Comparison of ENCODE assay signal across 14 mouse cellular contexts in genomic region chr3:95058078-95058477, GRCm38 (mm10). TPM values are rescaled to one million over a fixed set of nuclear protein-coding genes. Genes with fewer than 3 reads are reported as not detected.
DNase-seq lines count a peak whose midpoint lies in the region; ATAC-seq and TF ChIP-seq lines count a peak whose summit lies in the region.
"Had no signal": no experiment of that assay in that cellular context is flagged by ENCODE, and none has a peak within 500 bp of the region (broad histone marks: within the 10 kb centered on the region; RNA-seq: fewer than 3 reads in every experiment).

No protein-coding gene starts in this region.

- TF ChIP-seq CTCF in stomach, postnatal 0 days (IDR thresholded peaks at IDR 0.05; ENCODE audit: low read depth), result no peak
- no peak for TF ChIP-seq CTCF in embryonic fibroblast, embryonic 13.5 days (IDR thresholded peaks at IDR 0.05; ENCODE audit: borderline replicate concordance, insufficient read depth, low read length)
- TF ChIP-seq CTCF in forebrain, postnatal 0 days (IDR thresholded peaks at IDR 0.05; ENCODE audit: low read depth), result no peak

- no peak overlapping the region for H3K4me2 ChIP-seq in stomach, embryonic 15.5 days
- no peak overlapping the region for H3K4me2 ChIP-seq in stomach, postnatal 0 days (replicated peaks; ENCODE audit: low read depth)
- H3K4me2 ChIP-seq in forebrain, postnatal 0 days (ENCODE audit: low read depth), result no peak overlapping the region
- H3K4me2 ChIP-seq: heart, embryonic 15.5 days; liver, embryonic 15.5 days; neural tube, embryonic 12.5 days had no signal

- H3K9ac ChIP-seq in stomach, embryonic 15.5 days, result no peak overlapping the region
- no peak overlapping the region for H3K9ac ChIP-seq in stomach, postnatal 0 days (ENCODE audit: low read length)
- H3K9ac ChIP-seq in forebrain, postnatal 0 days, result no peak overlapping the region
- H3K9ac ChIP-seq: heart, embryonic 15.5 days; liver, embryonic 15.5 days; neural tube, embryonic 12.5 days had no signal

- no peak overlapping the region for H3K4me3 ChIP-seq in stomach, embryonic 15.5 days (replicated peaks)
- H3K4me3 ChIP-seq in stomach, postnatal 0 days (ENCODE audit: low read depth, low read length), result no peak overlapping the region
- H3K4me3 ChIP-seq in embryonic fibroblast, embryonic 13.5 days (ENCODE audit: insufficient read depth, low read length), result no peak overlapping the region
- no peak overlapping the region for H3K4me3 ChIP-seq in forebrain, postnatal 0 days (ENCODE audit: low read depth, low read length)
- H3K4me3 ChIP-seq: heart, embryonic 15.5 days; liver, embryonic 15.5 days; neural tube, embryonic 12.5 days had no signal

- H3K9me3 ChIP-seq in stomach, embryonic 15.5 days, result no peaks in the 10 kb centered on the region
- H3K9me3 ChIP-seq in stomach, postnatal 0 days (ENCODE audit: control insufficient read depth, low read length), result no peaks in the 10 kb centered on the region
- no peaks in the 10 kb centered on the region for H3K9me3 ChIP-seq in forebrain, postnatal 0 days (ENCODE audit: low read length)
- H3K9me3 ChIP-seq: heart, embryonic 15.5 days; liver, embryonic 15.5 days; neural tube, embryonic 12.5 days had no signal

- H3K27me3 ChIP-seq in stomach, embryonic 15.5 days (replicated peaks), result no peaks in the 10 kb centered on the region
- H3K27me3 ChIP-seq in stomach, postnatal 0 days (ENCODE audit: control insufficient read depth, insufficient read depth, low read length), result no peaks in the 10 kb centered on the region
- H3K27me3 ChIP-seq in forebrain, postnatal 0 days (ENCODE audit: insufficient read depth, low read length), result no peaks in the 10 kb centered on the region
- H3K27me3 ChIP-seq: heart, embryonic 15.5 days; liver, embryonic 15.5 days; neural tube, embryonic 12.5 days had no signal

- peaks cover 35% of the 10 kb centered on the region for H3K36me3 ChIP-seq in stomach, embryonic 15.5 days
- peaks cover 15% of the 10 kb centered on the region for H3K36me3 ChIP-seq in stomach, postnatal 0 days (ENCODE audit: control insufficient read depth, insufficient read depth, low read length)
- H3K36me3 ChIP-seq in forebrain, postnatal 0 days (ENCODE audit: insufficient read depth), result peaks cover 54% of the 10 kb centered on the region

- DNase-seq in layer of hippocampus, adult 18-20 months (ENCODE audit: low spot score in 2 of 2), result peak; percentile 38 to 52
- DNase-seq in layer of hippocampus, adult 11-12 months (ENCODE audit: low spot score), result no peak
- DNase-seq in stomach, postnatal 0 days (ENCODE audit: low spot score), result no peak
- no peak for DNase-seq in forebrain, postnatal 0 days
- DNase-seq: adrenal gland, postnatal 36 days; cerebellum, adult 11 months; midbrain, embryonic 14.5 days had no signal

- no peak for TF ChIP-seq POLR2A in embryonic fibroblast, embryonic 13.5 days (IDR thresholded peaks at IDR 0.05; ENCODE audit: low read depth, low read length)

- no peak overlapping the region for H3K27ac ChIP-seq in stomach, embryonic 15.5 days
- no peak overlapping the region for H3K27ac ChIP-seq in stomach, postnatal 0 days (replicated peaks)
- H3K27ac ChIP-seq in embryonic fibroblast, embryonic 13.5 days (ENCODE audit: insufficient read depth, low read length), result peak overlapping the region; percentile 16; the same call in 1 of the 2 replicates
- no peak overlapping the region for H3K27ac ChIP-seq in forebrain, postnatal 0 days (ENCODE audit: low read depth, low read length)
- H3K27ac ChIP-seq: heart, embryonic 15.5 days; kidney, postnatal 0 days; liver, embryonic 15.5 days; neural tube, embryonic 12.5 days had no signal

- H3K4me1 ChIP-seq in stomach, embryonic 15.5 days, result peaks cover 11% of the 10 kb centered on the region
- 0 out of 2 replicates have a peak, but pooled peaks cover 2% of the 10 kb centered on the region for H3K4me1 ChIP-seq in stomach, postnatal 0 days (replicated peaks; ENCODE audit: control insufficient read depth, insufficient read depth)
- H3K4me1 ChIP-seq in embryonic fibroblast, embryonic 13.5 days (ENCODE audit: control insufficient read depth, insufficient read depth, low read length), result peaks cover 12% of the 10 kb centered on the region
- H3K4me1 ChIP-seq in forebrain, postnatal 0 days (ENCODE audit: insufficient read depth), result no peaks in the 10 kb centered on the region
- H3K4me1 ChIP-seq: neural tube, embryonic 12.5 days had no signal

- peak; percentile 34; the same call in 1 of the 2 replicates for ATAC-seq in stomach, embryonic 15.5 days (ENCODE audit: insufficient read depth, low FRiP score, low read depth)
- ATAC-seq in stomach, postnatal 0 days (ENCODE audit: low FRiP score, low TSS enrichment), result no peak
- ATAC-seq in cerebellum, adult (ENCODE audit: insufficient number of reproducible peaks, low FRiP score, low TSS enrichment), result no peak
- ATAC-seq in forebrain, postnatal 0 days, result no peak

- 75% methylated on average over 8 of the region's 8 CpGs for WGBS in stomach, embryonic 15.5 days
- 68% methylated on average over 8 of the region's 8 CpGs for WGBS in stomach, postnatal 0 days
- WGBS in forebrain, postnatal 0 days, result 79% methylated on average over 8 of the region's 8 CpGs

- no peak for TF ChIP-seq EP300 in stomach, postnatal 0 days (optimal IDR thresholded peaks at IDR 0.05)

RNA-seq across cellular contexts. Expression of gene Psmd4, which starts 15.7 kb away (rescaled TPM):
- total RNA-seq in layer of hippocampus, adult 18-20 months (2021), result 100 to 1,000 TPM; 154 to 169 TPM
- 220 and 221 TPM in 2 replicates for polyA plus RNA-seq in stomach, embryonic 15.5 days (2015; fragmentation: Nextera tagmentation; extraction: Ambion mirVana)
- 171 and 175 TPM in 2 replicates for polyA plus RNA-seq in stomach, postnatal 0 days (2015; fragmentation: Nextera tagmentation; extraction: Ambion mirVana)
- polyA plus RNA-seq in embryonic fibroblast, embryonic 13.5 days (2011; ENCODE audit: insufficient read length, low read depth, missing spikeins), result 234 and 248 TPM in 2 replicates
- 203 and 255 TPM in 2 replicates for total RNA-seq in forebrain, postnatal 0 days (2014; rRNA removed)
- polyA plus RNA-seq in forebrain, postnatal 0 days (2015; fragmentation: Nextera tagmentation; extraction: Ambion mirVana), result 278 and 279 TPM in 2 replicates

RNA-seq across cellular contexts. Expression of gene Zfp687, which starts 42.8 kb away (rescaled TPM):
- total RNA-seq in layer of hippocampus, adult 18-20 months (2021), result 10 to 100 TPM; 24.4 to 26.2 TPM
- 19.3 and 22.0 TPM in 2 replicates for polyA plus RNA-seq in stomach, embryonic 15.5 days (2015; fragmentation: Nextera tagmentation; extraction: Ambion mirVana)
- 8.2 and 10.0 TPM in 2 replicates for polyA plus RNA-seq in stomach, postnatal 0 days (2015; fragmentation: Nextera tagmentation; extraction: Ambion mirVana)
- polyA plus RNA-seq in embryonic fibroblast, embryonic 13.5 days (2011; ENCODE audit: insufficient read length, low read depth, missing spikeins), result 18.4 and 20.2 TPM in 2 replicates
- total RNA-seq in forebrain, postnatal 0 days (2014; rRNA removed), result 20.3 and 23.1 TPM in 2 replicates
- polyA plus RNA-seq in forebrain, postnatal 0 days (2015; fragmentation: Nextera tagmentation; extraction: Ambion mirVana), result 9.8 and 13.1 TPM in 2 replicates

RNA-seq across cellular contexts. Expression of gene Pip5k1a, which starts 48.7 kb away (rescaled TPM):
- total RNA-seq in layer of hippocampus, adult 18-20 months (2021), result 10 to 100 TPM; 69.1 to 71.7 TPM
- 17.0 and 17.5 TPM in 2 replicates for polyA plus RNA-seq in stomach, embryonic 15.5 days (2015; fragmentation: Nextera tagmentation; extraction: Ambion mirVana)
- polyA plus RNA-seq in stomach, postnatal 0 days (2015; fragmentation: Nextera tagmentation; extraction: Ambion mirVana), result 15.7 and 17.8 TPM in 2 replicates
- 73.5 and 78.1 TPM in 2 replicates for polyA plus RNA-seq in embryonic fibroblast, embryonic 13.5 days (2011; ENCODE audit: insufficient read length, low read depth, missing spikeins)
- 19.5 and 22.6 TPM in 2 replicates for total RNA-seq in forebrain, postnatal 0 days (2014; rRNA removed)
- polyA plus RNA-seq in forebrain, postnatal 0 days (2015; fragmentation: Nextera tagmentation; extraction: Ambion mirVana), result 13.8 and 14.5 TPM in 2 replicates

RNA-seq across cellular contexts. Expression of gene Vps72, which starts 52.7 kb away (rescaled TPM):
- 10 to 100 TPM; 46.7 to 48.2 TPM for total RNA-seq in layer of hippocampus, adult 18-20 months (2021)
- polyA plus RNA-seq in stomach, embryonic 15.5 days (2015; fragmentation: Nextera tagmentation; extraction: Ambion mirVana), result 119 and 124 TPM in 2 replicates
- 60.8 and 65.9 TPM in 2 replicates for polyA plus RNA-seq in stomach, postnatal 0 days (2015; fragmentation: Nextera tagmentation; extraction: Ambion mirVana)
- 37.2 and 40.4 TPM in 2 replicates for polyA plus RNA-seq in embryonic fibroblast, embryonic 13.5 days (2011; ENCODE audit: insufficient read length, low read depth, missing spikeins)
- total RNA-seq in forebrain, postnatal 0 days (2014; rRNA removed), result 88.6 and 92.8 TPM in 2 replicates
- polyA plus RNA-seq in forebrain, postnatal 0 days (2015; fragmentation: Nextera tagmentation; extraction: Ambion mirVana), result 164 and 191 TPM in 2 replicates

Comparison
In these comparisons a context has a peak if more than half of its experiments do, and no peak if none do; other contexts are left out.
1. DNase-seq: peak in layer of hippocampus, adult 18-20 months (2 of 2); none in layer of hippocampus, adult 11-12 months (single experiment), stomach, postnatal 0 days (single experiment) and forebrain, postnatal 0 days (single experiment).